Comparison of ENCODE assay signal across 7 mouse cellular contexts in the genomic region with DNA sequence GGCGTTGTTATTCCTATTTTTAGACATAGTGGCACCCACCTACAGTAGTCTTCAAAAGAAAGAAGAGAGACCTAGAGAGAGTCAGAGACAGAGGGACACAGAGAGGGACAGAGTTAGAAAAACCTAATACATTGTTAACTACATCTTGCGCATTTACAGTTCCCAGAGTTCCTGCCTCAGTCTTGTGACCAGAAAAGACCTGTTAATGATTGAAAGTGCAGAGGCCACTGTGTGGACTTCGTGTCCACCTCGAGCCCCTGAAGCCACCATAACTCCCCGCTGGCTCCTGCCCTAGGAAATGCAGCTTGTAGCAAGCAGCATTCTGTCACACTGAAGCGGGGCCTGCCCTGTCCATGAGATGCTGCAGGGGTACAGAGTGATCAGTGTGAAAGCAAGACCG. TPM values are rescaled to one million over a fixed set of nuclear protein-coding genes. Genes with fewer than 3 reads are reported as not detected.
A peak's percentile ranks its signal among the peaks of the same experiment; 100 is the strongest.
DNase-seq lines count a peak whose midpoint lies in the region; ATAC-seq and TF ChIP-seq lines count a peak whose summit lies in the region.

No protein-coding gene starts in this region.

- no peaks in the 10 kb centered on the region for H3K27me3 ChIP-seq in thymus, adult 2 months (ENCODE audit: control insufficient read depth, insufficient read depth, low read length)
- no peaks in the 10 kb centered on the region for H3K27me3 ChIP-seq in embryonic facial prominence, embryonic 15.5 days
- H3K27me3 ChIP-seq in kidney, embryonic 16.5 days (ENCODE audit: insufficient read depth, low read length), result no peaks in the 10 kb centered on the region
- no peaks in the 10 kb centered on the region for H3K27me3 ChIP-seq in midbrain, embryonic 16.5 days (ENCODE audit: control insufficient read depth, insufficient read depth, low read depth, low read length)

- no peaks in the 10 kb centered on the region for H3K36me3 ChIP-seq in thymus, adult 2 months (ENCODE audit: control insufficient read depth, insufficient read depth, low read length)
- H3K36me3 ChIP-seq in embryonic facial prominence, embryonic 15.5 days, result peaks cover 16% of the 10 kb centered on the region
- H3K36me3 ChIP-seq in kidney, embryonic 16.5 days (ENCODE audit: insufficient read depth, low read length), result peaks cover 8% of the 10 kb centered on the region; the same call in 1 of the 2 replicates
- H3K36me3 ChIP-seq in midbrain, embryonic 16.5 days (ENCODE audit: control insufficient read depth, insufficient read depth, low read length), result no peaks in the 10 kb centered on the region; the same call in 1 of the 2 replicates

- H3K9ac ChIP-seq in embryonic facial prominence, embryonic 15.5 days, result peak overlapping the region; percentile 84
- H3K9ac ChIP-seq in kidney, embryonic 16.5 days (replicated peaks; ENCODE audit: low read length), result peak overlapping the region; percentile 95
- H3K9ac ChIP-seq in midbrain, embryonic 16.5 days (ENCODE audit: low read depth, low read length), result peak overlapping the region; percentile 84

- DNase-seq in thymus, adult 2 months, result no peak
- DNase-seq in thymus, postnatal 0 days (ENCODE audit: low spot score), result no peak
- no peak for DNase-seq in natural killer cell, adult 2 months (ENCODE audit: low spot score in 2 of 2)
- no peak for DNase-seq in urinary bladder, adult 2 months (ENCODE audit: low spot score)

- peak overlapping the region; percentile 73 for H3K4me2 ChIP-seq in embryonic facial prominence, embryonic 15.5 days (replicated peaks)
- peak overlapping the region; percentile 89 for H3K4me2 ChIP-seq in kidney, embryonic 16.5 days (replicated peaks; ENCODE audit: low read depth, low read length)
- peak overlapping the region; percentile 89 for H3K4me2 ChIP-seq in midbrain, embryonic 16.5 days (ENCODE audit: low read length)

- peaks cover 8% of the 10 kb centered on the region for H3K4me1 ChIP-seq in thymus, adult 2 months (replicated peaks; ENCODE audit: control insufficient read depth, insufficient read depth, low read length)
- H3K4me1 ChIP-seq in embryonic facial prominence, embryonic 15.5 days, result peaks cover 4% of the 10 kb centered on the region; the same call in 1 of the 2 replicates
- H3K4me1 ChIP-seq in kidney, embryonic 16.5 days (ENCODE audit: insufficient read depth, low read length), result peaks cover 7% of the 10 kb centered on the region
- H3K4me1 ChIP-seq in midbrain, embryonic 16.5 days (ENCODE audit: control insufficient read depth, insufficient read depth, low read length), result peaks cover 10% of the 10 kb centered on the region

- ATAC-seq in embryonic facial prominence, embryonic 15.5 days (ENCODE audit: insufficient number of reproducible peaks, low FRiP score, low TSS enrichment, low read depth), result no peak
- ATAC-seq in kidney, embryonic 16.5 days (ENCODE audit: low FRiP score, low TSS enrichment), result peak; percentile 50
- no peak for ATAC-seq in midbrain, embryonic 16.5 days

- H3K9me3 ChIP-seq in embryonic facial prominence, embryonic 15.5 days (replicated peaks), result no peaks in the 10 kb centered on the region
- no peaks in the 10 kb centered on the region for H3K9me3 ChIP-seq in kidney, embryonic 16.5 days (ENCODE audit: low read length)
- no peaks in the 10 kb centered on the region for H3K9me3 ChIP-seq in midbrain, embryonic 16.5 days (replicated peaks; ENCODE audit: control insufficient read depth, low read length, poor library complexity, severe bottlenecking)

- 70% methylated on average over 7 of the region's 7 CpGs for WGBS in thymus, adult 2 months
- 28% methylated on average over 7 of the region's 7 CpGs for WGBS in embryonic facial prominence, embryonic 15.5 days
- WGBS in kidney, embryonic 16.5 days, result 23% methylated on average over 7 of the region's 7 CpGs
- 41% methylated on average over 7 of the region's 7 CpGs for WGBS in midbrain, embryonic 16.5 days

- H3K27ac ChIP-seq in thymus, adult 2 months (ENCODE audit: control insufficient read depth, insufficient read depth, low read length), result no peak overlapping the region
- peak overlapping the region; percentile 98 for H3K27ac ChIP-seq in embryonic facial prominence, embryonic 15.5 days (replicated peaks)
- peak overlapping the region; percentile 98 for H3K27ac ChIP-seq in kidney, embryonic 16.5 days (ENCODE audit: low read length)
- no peak overlapping the region; the same call in 1 of the 2 replicates for H3K27ac ChIP-seq in midbrain, embryonic 16.5 days (ENCODE audit: low read length)

- TF ChIP-seq POLR2A in thymus, adult 2 months (IDR thresholded peaks at IDR 0.05; ENCODE audit: control insufficient read depth, extremely low read depth, insufficient read depth, low read length, poor library complexity), result no peak

- peak overlapping the region; percentile 97 for H3K4me3 ChIP-seq in thymus, adult 2 months (ENCODE audit: control insufficient read depth, insufficient read depth, low read length)
- H3K4me3 ChIP-seq in embryonic facial prominence, embryonic 15.5 days (replicated peaks), result peak overlapping the region; percentile 91
- H3K4me3 ChIP-seq in kidney, embryonic 16.5 days (ENCODE audit: low read length), result peak overlapping the region; percentile 96
- peak overlapping the region; percentile 83 for H3K4me3 ChIP-seq in midbrain, embryonic 16.5 days (ENCODE audit: low read depth, low read length)

- TF ChIP-seq CTCF in thymus, adult 2 months (IDR thresholded peaks at IDR 0.05; ENCODE audit: borderline replicate concordance, control insufficient read depth, extremely low read depth, insufficient read depth, low read length, poor library complexity), result no peak

RNA-seq across cellular contexts. Expression of gene Tyw3, which starts 0.7 kb away (rescaled TPM):
- polyA plus RNA-seq in thymus, adult 2 months (2012; rRNA removed), result 11.2 and 12.6 TPM in 2 replicates
- 11.6 and 13.1 TPM in 2 replicates for polyA plus RNA-seq in thymus, postnatal 0 days (2015; fragmentation: Nextera tagmentation; extraction: Ambion mirVana)
- polyA plus RNA-seq in embryonic facial prominence, embryonic 15.5 days (2015; fragmentation: Nextera tagmentation; extraction: Ambion mirVana), result 11.9 and 12.9 TPM in 2 replicates
- 18.9 and 21.7 TPM in 2 replicates for polyA plus RNA-seq in kidney, embryonic 16.5 days (2015; fragmentation: Nextera tagmentation; extraction: Ambion mirVana)
- polyA plus RNA-seq in midbrain, embryonic 16.5 days (2015; fragmentation: Nextera tagmentation; extraction: Ambion mirVana), result 12.1 and 13.4 TPM in 2 replicates
- 6.0 and 7.9 TPM in 2 replicates for polyA plus RNA-seq in urinary bladder, adult 2 months (2012; rRNA removed)

RNA-seq across cellular contexts. Expression of gene Cryz, which starts 1.1 kb away (rescaled TPM):
- polyA plus RNA-seq in thymus, adult 2 months (2012; rRNA removed), result 2.3 and 2.9 TPM in 2 replicates
- polyA plus RNA-seq in thymus, postnatal 0 days (2015; fragmentation: Nextera tagmentation; extraction: Ambion mirVana), result 4.2 and 4.5 TPM in 2 replicates
- 14.3 and 15.0 TPM in 2 replicates for polyA plus RNA-seq in embryonic facial prominence, embryonic 15.5 days (2015; fragmentation: Nextera tagmentation; extraction: Ambion mirVana)
- polyA plus RNA-seq in kidney, embryonic 16.5 days (2015; fragmentation: Nextera tagmentation; extraction: Ambion mirVana), result 47.6 and 50.2 TPM in 2 replicates
- 10.6 and 12.9 TPM in 2 replicates for polyA plus RNA-seq in midbrain, embryonic 16.5 days (2015; fragmentation: Nextera tagmentation; extraction: Ambion mirVana)
- 11.4 and 12.7 TPM in 2 replicates for polyA plus RNA-seq in urinary bladder, adult 2 months (2012; rRNA removed)

Comparison
In these comparisons a context has a peak if more than half of its experiments do, and no peak if none do; other contexts are left out.
1. H3K27ac ChIP-seq: peak in embryonic facial prominence, embryonic 15.5 days (single experiment) and kidney, embryonic 16.5 days (single experiment); none in thymus, adult 2 months (single experiment) and midbrain, embryonic 16.5 days (single experiment).
2. Peak in every context shown above with its lines, with median percentiles within 50 percentile points of each other: H3K4me3 ChIP-seq, H3K4me2 ChIP-seq and H3K9ac ChIP-seq.